Mouse (Mus musculus): Measurements from ENCODE around the gene Camk2g.

- TF ChIP-seq CTCF (IDR thresholded peaks at IDR 0.05; ENCODE audit: control insufficient read depth, insufficient read depth, insufficient read length): no peak
- TF ChIP-seq CEBPB (IDR thresholded peaks at IDR 0.05; ENCODE audit: low read depth): no peak
- no peak for TF ChIP-seq FOSL1 (IDR thresholded peaks at IDR 0.05; ENCODE audit: insufficient read depth, low read length, poor library complexity, severe bottlenecking)
- TF ChIP-seq USF1 (IDR thresholded peaks at IDR 0.05; ENCODE audit: low read depth): no peak
These were observed 99.6 kb downstream of the Camk2g start for GRCm38 (mm10) chr14:20694185-20694883.
